Mouse (Mus musculus): Measurements from ENCODE around the gene Cdc7.

The Cdc7 gene

GRCm38 (mm10) chr5:106990639-106991299 is 26.6 kb downstream of the Cdc7 start:
- in situ Hi-C loops (cut with MboI; ENCODE audit: unreplicated experiment in 2 of 2) = loop anchor here (5.0 to 10.0 kb wide), 2 partner anchors 126 to 297 kb away; partner anchors contain the start of gene Tgfbr3 (in 2 of the 2)

GRCm38 (mm10) chr5:106991300-106991929 is 27.3 kb downstream of the Cdc7 start:
- in situ Hi-C loops (cut with MboI; ENCODE audit: unreplicated experiment in 2 of 2) = loop anchor here (5.0 to 10.0 kb wide), 2 partner anchors 127 to 296 kb away; partner anchors contain the start of gene Tgfbr3 (in 2 of the 2)

GRCm38 (mm10) chr5:106994716-106995115 is 30.6 kb downstream of the Cdc7 start:
- in situ Hi-C loops (cut with MboI; ENCODE audit: unreplicated experiment in 2 of 2) = loop anchor here (5.0 to 10.0 kb wide), 2 partner anchors 130 to 293 kb away; partner anchors contain the start of gene Tgfbr3 (in 2 of the 2)

GRCm38 (mm10) chr5:106995886-106996538 is 31.9 kb downstream of the Cdc7 start:
- in situ Hi-C loops (cut with MboI; ENCODE audit: unreplicated experiment in 2 of 2) = loop anchor here in 1 of 2 experiments (10.0 kb wide), 1 partner anchor 131 kb away; no protein-coding TSS in a partner anchor

- in situ Hi-C loops (cut with MboI; ENCODE audit: unreplicated experiment in 2 of 2) = loop anchor here in 1 of 2 experiments (10.0 kb wide), 1 partner anchor 132 kb away; no protein-coding TSS in a partner anchor
Measured at GRCm38 (mm10) chr5:106996539-106997244, 32.6 kb downstream of the Cdc7 start.

GRCm38 (mm10) chr5:107001396-107002090 is 37.4 kb downstream of the Cdc7 start:
- in situ Hi-C loops (cut with MboI; ENCODE audit: unreplicated experiment in 2 of 2) = loop anchor here in 1 of 2 experiments (25.0 kb wide), 1 partner anchor 1889 kb away; no protein-coding TSS in a partner anchor

- in situ Hi-C loops (cut with MboI; ENCODE audit: unreplicated experiment in 2 of 2) = loop anchor here in 1 of 2 experiments (25.0 kb wide), 1 partner anchor 1890 kb away; no protein-coding TSS in a partner anchor
Measured at GRCm38 (mm10) chr5:107002091-107002416, 37.9 kb downstream of the Cdc7 start.

GRCm38 (mm10) chr5:107009721-107010120 is 45.6 kb downstream of the Cdc7 start:
- in situ Hi-C loops (cut with MboI; ENCODE audit: unreplicated experiment in 2 of 2) = loop anchor here (5.0 to 25.0 kb wide), 2 partner anchors 132 to 1897 kb away; no protein-coding TSS in a partner anchor

GRCm38 (mm10) chr5:107010300-107010699 is 46.2 kb downstream of the Cdc7 start:
- in situ Hi-C loops (cut with MboI; ENCODE audit: unreplicated experiment in 2 of 2) = loop anchor here in 1 of 2 experiments (25.0 kb wide), 1 partner anchor 1898 kb away; no protein-coding TSS in a partner anchor

- in situ Hi-C loops (cut with MboI; ENCODE audit: unreplicated experiment in 2 of 2) = loop anchor here in 1 of 2 experiments (25.0 kb wide), 1 partner anchor 1899 kb away; no protein-coding TSS in a partner anchor
Measured at GRCm38 (mm10) chr5:107011316-107012029, 47.4 kb downstream of the Cdc7 start.

- in situ Hi-C loops (cut with MboI; ENCODE audit: unreplicated experiment in 2 of 2) = loop anchor here in 1 of 2 experiments (25.0 kb wide), 1 partner anchor 1900 kb away; no protein-coding TSS in a partner anchor
Measured at GRCm38 (mm10) chr5:107012030-107012715, 48.1 kb downstream of the Cdc7 start.

- in situ Hi-C loops (cut with MboI; ENCODE audit: unreplicated experiment in 2 of 2) = loop anchor here in 1 of 2 experiments (25.0 kb wide), 1 partner anchor 1901 kb away; no protein-coding TSS in a partner anchor
Measured at GRCm38 (mm10) chr5:107013393-107013792, 49.3 kb downstream of the Cdc7 start.

- in situ Hi-C loops (cut with MboI; ENCODE audit: unreplicated experiment in 2 of 2) = loop anchor here in 1 of 2 experiments (25.0 kb wide), 1 partner anchor 1902 kb away; no protein-coding TSS in a partner anchor
Measured at GRCm38 (mm10) chr5:107014146-107014545, 50.0 kb downstream of the Cdc7 start.

GRCm38 (mm10) chr5:107015046-107015421 is 50.9 kb downstream of the Cdc7 start:
- in situ Hi-C loops (cut with MboI; ENCODE audit: unreplicated experiment in 2 of 2) = loop anchor here in 1 of 2 experiments (25.0 kb wide), 1 partner anchor 1903 kb away; no protein-coding TSS in a partner anchor

GRCm38 (mm10) chr5:107015422-107016081 is 51.4 kb downstream of the Cdc7 start:
- in situ Hi-C loops (cut with MboI; ENCODE audit: unreplicated experiment in 2 of 2) = loop anchor here in 1 of 2 experiments (25.0 kb wide), 1 partner anchor 1903 kb away; no protein-coding TSS in a partner anchor

- in situ Hi-C loops (cut with MboI; ENCODE audit: unreplicated experiment in 2 of 2) = loop anchor here in 1 of 2 experiments (25.0 kb wide), 1 partner anchor 1904 kb away; no protein-coding TSS in a partner anchor
Measured at GRCm38 (mm10) chr5:107016538-107016937, 52.4 kb downstream of the Cdc7 start.

GRCm38 (mm10) chr5:107017544-107017943 is 53.4 kb downstream of the Cdc7 start:
- in situ Hi-C loops (cut with MboI; ENCODE audit: unreplicated experiment in 2 of 2) = loop anchor here in 1 of 2 experiments (25.0 kb wide), 1 partner anchor 1905 kb away; no protein-coding TSS in a partner anchor

Data from v-Abl transformed pro-B cells (cell line).